Mouse (Mus musculus) hindbrain, embryonic 11.5 days (tissue): ENCODE results near the gene Nmrk2. TPM values are rescaled to one million over a fixed set of nuclear protein-coding genes. Genes with fewer than 3 reads are reported as not detected.

Source experiments
- ATAC-seq: fragments of 200-750 bp; cut with Nextera tagmentation; 2 replicates; pipeline ENCODE4 v1.8.0; 2017; ENCODE audit warnings: mild to moderate bottlenecking, moderate TSS enrichment, moderate library complexity; ENCODE audit not compliant: low FRiP score
- DNase-seq: peaks from one replicate; pipeline ENCODE4 v3.0.0-alpha.2; 2015; ENCODE audit warnings: low spot score
- H3K27ac ChIP-seq: fragments of 300-500 bp; sonication (generic); 2 replicates; pipeline ENCODE4 v1.5.1; 2014; ENCODE audit warnings: mild to moderate bottlenecking, low read depth, low read length
- H3K27me3 ChIP-seq: fragments of 300-500 bp; sonication (generic); 2 replicates; pipeline ENCODE4 v1.6.1; 2014; ENCODE audit warnings: mild to moderate bottlenecking, low read length, moderate library complexity, mixed read lengths; ENCODE audit not compliant: control insufficient read depth, insufficient read depth
- H3K36me3 ChIP-seq: fragments of 300-500 bp; sonication (generic); 2 replicates; pipeline ENCODE4 v1.6.1; 2014; ENCODE audit warnings: mild to moderate bottlenecking, low read length, moderate library complexity, mixed read lengths; ENCODE audit not compliant: control insufficient read depth, insufficient read depth
- H3K4me1 ChIP-seq: fragments of 300-500 bp; sonication (generic); replicated peaks from 2 replicates; pipeline ENCODE4 v1.6.1; 2014; ENCODE audit warnings: low read length, mixed read lengths; ENCODE audit not compliant: control insufficient read depth, insufficient read depth
- H3K4me2 ChIP-seq: fragments of 300-500 bp; sonication (generic); replicated peaks from 2 replicates; pipeline ENCODE4 v1.6.1; 2014; ENCODE audit warnings: mild to moderate bottlenecking, low read depth, low read length
- H3K4me3 ChIP-seq: fragments of 300-500 bp; sonication (generic); 2 replicates; pipeline ENCODE4 v1.5.1; 2014; ENCODE audit warnings: low read depth, low read length
- H3K9ac ChIP-seq: fragments of 300-500 bp; sonication (generic); 2 replicates; pipeline ENCODE4 v1.6.1; 2014; ENCODE audit warnings: low read depth, low read length
- H3K9me3 ChIP-seq: fragments of 300-500 bp; sonication (generic); 2 replicates; pipeline ENCODE4 v1.6.1; 2016; ENCODE audit warnings: low read length; ENCODE audit not compliant: control insufficient read depth
- WGBS: fragments of 180-500 bp; shearing (Covaris S2); extraction: QIAGEN DNeasy Blood & Tissue Kit; methylation state at CpG from one replicate; pipeline ENCODE4 v1.1.7; 2014; 5-methylcytosine and 5-hydroxymethylcytosine counted together
- polyA plus RNA-seq: library from polyadenylated mRNA; unstranded; fragments of >200 nt; fragmentation: Nextera tagmentation; extraction: Ambion mirVana; gene quantifications from 2 replicates; pipeline ENCODE4 v1.2.1, GENCODE M21; 2014

Gene Nmrk2
- polyA plus RNA-seq, 1 experiment from 2014 or later = not detected

DNA sequence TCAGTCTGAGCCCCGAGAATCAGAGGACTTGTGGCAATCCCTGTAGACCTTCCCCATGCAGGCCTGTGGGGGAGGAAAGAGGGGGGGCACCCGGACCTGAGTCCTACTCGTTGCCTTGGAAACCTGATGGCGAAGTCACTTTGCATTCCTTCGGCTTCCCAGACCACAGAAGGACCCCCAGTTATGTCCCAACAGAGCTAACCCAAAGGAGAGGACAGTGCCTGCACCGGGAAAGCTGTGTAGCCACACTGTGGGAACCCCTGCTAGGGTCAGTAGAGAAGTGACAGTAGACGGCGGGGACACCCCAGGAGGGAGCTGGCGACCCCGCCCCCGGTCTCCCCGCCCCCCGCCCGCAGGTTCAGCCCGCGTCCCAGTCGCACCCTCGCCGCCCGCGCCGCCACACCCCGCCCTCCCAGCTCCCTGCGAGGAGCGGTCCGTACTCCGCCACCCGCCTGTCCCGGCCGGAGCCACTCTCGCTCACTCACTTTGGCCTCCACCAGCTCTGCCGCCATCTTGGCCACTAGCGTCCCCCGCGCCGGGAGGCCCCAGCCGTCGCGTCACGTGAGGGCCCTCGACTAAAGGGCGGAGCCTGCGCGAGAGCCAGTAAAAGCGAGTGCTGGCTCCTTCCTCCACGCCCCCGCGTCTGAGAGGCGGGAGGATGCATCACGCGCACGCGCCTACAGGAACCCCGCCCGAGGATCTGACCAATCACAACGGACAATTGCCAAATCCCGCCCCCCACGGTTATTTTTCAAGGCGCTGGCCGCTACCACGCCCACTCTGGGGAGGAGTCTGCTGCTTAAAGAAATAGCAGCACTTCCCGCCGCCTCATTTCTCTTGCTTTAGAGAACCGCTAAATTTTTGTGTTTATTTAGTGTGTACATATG lies 34.4 kb downstream of the Nmrk2 start, which contains the start of gene Pias4:
Gene Pias4 (minus strand): TSS at position 724 of the 887 bp plus-strand sequence.
- 0 out of 2 replicates have a peak, but pooled peaks cover 2% of the 10 kb centered on the region for H3K36me3 ChIP-seq
- H3K9ac ChIP-seq = peak within 1 kb of the TSS; percentile 82
- H3K4me2 ChIP-seq = peak within 1 kb of the TSS; percentile 66
- under 1% methylated on average over 63 of the region's 64 CpGs for WGBS
- peak within 1 kb of the TSS; percentile 95 for H3K4me3 ChIP-seq
- DNase-seq = peak; percentile 100
- peak; percentile 92 for ATAC-seq
- peak within 1 kb of the TSS; percentile 24; the same call in 1 of the 2 replicates for H3K27ac ChIP-seq
- H3K9me3 ChIP-seq = no peaks in the 10 kb centered on the region
- no peaks in the 10 kb centered on the region for H3K27me3 ChIP-seq
- H3K4me1 ChIP-seq = 0 out of 2 replicates have a peak, but pooled peaks cover 3% of the 10 kb centered on the region

DNA sequence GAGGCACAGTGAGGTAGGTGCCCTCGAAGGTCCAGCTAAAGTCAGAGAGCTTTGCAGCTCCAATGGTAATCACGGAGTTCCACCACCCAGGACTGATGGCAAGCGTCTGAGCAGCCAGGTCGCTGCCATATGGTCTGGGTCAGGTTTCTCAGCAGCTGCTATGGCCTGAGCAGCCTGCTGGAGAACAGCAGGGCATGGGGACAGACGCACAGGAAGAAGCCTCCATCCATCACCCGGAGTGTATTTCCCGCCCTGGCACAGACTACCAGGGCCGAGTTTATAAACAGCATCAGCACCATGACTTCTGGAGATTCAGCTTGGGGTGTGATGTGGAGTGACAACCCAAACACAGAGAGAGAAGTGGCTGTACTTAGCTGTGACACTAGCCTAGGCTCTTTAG lies 36.7 kb downstream of the Nmrk2 start:
- H3K9ac ChIP-seq = no peak overlapping the region

DNA sequence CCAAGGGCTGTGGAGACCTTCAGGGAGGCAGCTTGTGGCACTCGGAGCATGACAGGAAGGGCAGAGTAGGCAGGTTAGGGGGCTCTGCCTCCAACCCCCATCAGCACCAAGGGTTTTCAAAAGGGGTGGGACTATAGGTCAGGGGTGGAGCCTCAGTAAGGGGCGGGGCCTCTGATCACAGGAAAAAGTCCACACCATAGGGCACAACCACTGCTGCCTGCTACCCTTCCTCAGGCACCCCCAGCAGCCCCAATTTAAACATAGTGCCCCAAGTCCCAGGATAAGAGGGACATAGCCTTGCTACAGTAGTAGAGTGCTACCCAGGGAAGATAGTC lies 39.6 kb downstream of the Nmrk2 start:
- Histone ChIP-seq H3K4me1 (0 out of 2 replicates have a peak, but pooled peaks cover 3% of the 10 kb centered on the region), H3K9me3 (no peaks in the 10 kb centered on the region), H3K27ac (peak overlapping the region; percentile 58), H3K36me3 (peaks cover 13% of the 10 kb centered on the region; the same call in 1 of the 2 replicates), H3K9ac (no peak overlapping the region), H3K4me2 (no peak overlapping the region), H3K4me3 (no peak overlapping the region), H3K27me3 (no peaks in the 10 kb centered on the region)
- 75% methylated on average over 2 of the region's 2 CpGs for WGBS
- DNase-seq = no peak
- ATAC-seq = 0 out of 2 replicates have a peak, but pooled peaks have one; percentile 7

More for the DNA sequence above, 36.7 kb downstream of the Nmrk2 start:
- peaks cover 8% of the 10 kb centered on the region; the same call in 1 of the 2 replicates for H3K36me3 ChIP-seq
- H3K4me2 ChIP-seq = no peak overlapping the region
- no peaks in the 10 kb centered on the region for H3K27me3 ChIP-seq
- H3K4me3 ChIP-seq = no peak overlapping the region
- WGBS = 78% methylated on average over 8 of the region's 8 CpGs
- H3K4me1 ChIP-seq = 0 out of 2 replicates have a peak, but pooled peaks cover 3% of the 10 kb centered on the region
- H3K27ac ChIP-seq = no peak overlapping the region
- no peak for ATAC-seq
- no peak for DNase-seq
- H3K9me3 ChIP-seq = no peaks in the 10 kb centered on the region

DNA sequence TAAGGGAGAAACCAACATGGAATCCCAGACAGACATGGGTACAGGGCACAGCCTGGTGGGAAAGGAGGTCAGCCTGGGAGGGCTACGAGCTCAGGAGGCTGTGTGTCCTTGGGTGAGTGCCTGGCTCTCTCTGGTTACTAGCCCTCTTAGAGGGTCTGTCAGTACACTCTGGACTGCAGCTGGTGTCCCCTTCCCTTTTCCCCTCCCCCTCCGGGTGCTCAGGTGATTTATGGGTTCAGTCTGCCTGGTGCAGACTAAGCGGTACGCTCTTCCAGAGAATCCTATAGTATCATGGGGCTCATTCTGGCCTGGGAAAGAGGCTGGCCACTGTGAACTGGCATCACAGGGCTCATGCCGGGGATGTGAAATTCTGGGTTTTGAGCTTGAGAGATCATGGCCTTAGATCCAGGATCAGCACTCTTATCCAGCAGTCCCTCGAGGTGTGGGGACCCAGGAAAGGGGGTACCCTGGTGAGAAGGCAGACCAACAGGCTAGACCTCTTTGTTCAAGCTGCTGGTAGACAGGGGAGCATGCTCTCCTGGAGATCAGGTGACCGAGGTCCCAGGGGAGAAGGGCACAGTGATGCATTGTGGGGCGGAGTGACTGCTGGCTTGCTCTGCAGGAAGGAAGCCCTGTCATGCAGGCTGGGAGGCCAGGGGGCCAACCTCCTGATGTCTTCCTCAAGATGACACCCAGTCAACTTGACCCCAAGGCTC lies 40.1 kb downstream of the Nmrk2 start:
- 0 out of 2 replicates have a peak, but pooled peaks cover 1% of the 10 kb centered on the region for H3K4me1 ChIP-seq
- no peaks in the 10 kb centered on the region for H3K9me3 ChIP-seq
- H3K4me2 ChIP-seq = no peak overlapping the region
- H3K9ac ChIP-seq = no peak overlapping the region
- ATAC-seq (peak; percentile 65), DNase-seq (no peak)
- H3K36me3 ChIP-seq = peaks cover 18% of the 10 kb centered on the region; the same call in 1 of the 2 replicates
- WGBS = 88% methylated on average over 8 of the region's 8 CpGs
- no peaks in the 10 kb centered on the region for H3K27me3 ChIP-seq
- peak overlapping the region; percentile 58 for H3K27ac ChIP-seq
- H3K4me3 ChIP-seq = no peak overlapping the region

DNA sequence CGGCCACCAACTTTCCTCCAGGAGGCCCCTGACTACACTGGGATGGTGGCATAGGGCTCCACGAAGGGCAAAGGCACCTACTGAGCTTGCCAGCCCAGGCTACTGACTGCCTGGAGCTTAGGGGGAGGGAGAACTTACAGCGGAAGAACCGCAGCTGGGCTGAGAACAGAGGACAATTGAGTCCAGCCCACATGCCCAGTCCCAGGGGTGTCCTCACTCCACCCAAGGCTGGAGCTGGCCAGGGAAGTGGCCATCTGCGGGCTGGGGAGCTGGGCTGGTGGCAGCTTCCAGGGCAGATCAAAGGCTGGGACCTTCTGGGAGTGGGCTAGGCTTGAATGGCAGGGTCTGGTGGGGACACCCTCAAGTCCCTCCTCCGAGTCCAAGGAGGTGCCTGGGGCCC lies 47.1 kb downstream of the Nmrk2 start:
- H3K4me3 ChIP-seq = no peak overlapping the region
- H3K9ac ChIP-seq = no peak overlapping the region
- H3K4me1 ChIP-seq = no peaks in the 10 kb centered on the region
- WGBS = 87% methylated on average over 6 of the region's 6 CpGs
- no peaks in the 10 kb centered on the region for H3K27me3 ChIP-seq
- peaks cover 26% of the 10 kb centered on the region for H3K36me3 ChIP-seq
- H3K9me3 ChIP-seq = no peaks in the 10 kb centered on the region
- DNase-seq (no peak), ATAC-seq (no peak)
- H3K4me2 ChIP-seq = no peak overlapping the region
- H3K27ac ChIP-seq = no peak overlapping the region

DNA sequence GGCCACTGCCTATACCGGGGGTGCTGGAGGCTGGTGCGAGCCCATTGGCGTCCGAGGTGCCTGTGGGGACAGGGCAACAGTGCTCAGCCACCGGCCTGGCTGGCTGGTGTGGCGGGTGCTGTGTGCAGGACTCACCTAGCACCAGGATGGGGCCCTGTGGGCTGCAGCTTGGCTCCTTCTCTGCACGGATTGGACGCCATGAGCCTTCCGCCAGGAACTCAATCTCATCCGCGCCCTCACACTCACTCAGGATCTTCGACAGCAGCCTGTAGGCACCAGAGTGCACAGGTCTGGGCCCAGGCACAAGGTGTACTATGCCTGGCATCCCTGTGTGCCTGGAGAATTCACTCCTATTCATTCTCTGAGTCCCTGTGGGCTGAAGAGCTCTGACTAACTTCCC lies 47.5 kb downstream of the Nmrk2 start:
- WGBS = 90% methylated on average over 12 of the region's 12 CpGs

DNA sequence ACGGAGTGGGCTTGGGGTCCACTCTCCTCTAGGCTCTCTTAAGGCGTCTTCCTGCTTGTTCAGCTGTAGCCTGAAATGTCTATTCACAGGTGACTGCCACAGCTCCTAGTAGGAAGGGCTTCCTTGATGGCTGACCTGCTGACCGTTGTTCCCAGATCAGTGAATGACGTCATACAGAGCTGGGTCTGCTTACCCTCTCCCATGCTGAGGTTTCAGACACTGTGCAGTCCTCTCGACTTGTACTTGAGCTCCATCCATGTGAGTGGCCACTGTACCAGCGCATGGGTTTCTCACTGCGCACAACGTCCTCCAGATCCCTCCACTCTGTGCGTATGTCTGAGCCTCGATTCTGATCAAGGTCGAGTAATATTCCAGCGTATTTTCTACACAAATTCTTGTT lies 49.2 kb downstream of the Nmrk2 start:
- ATAC-seq = no peak
- no peak overlapping the region for H3K27ac ChIP-seq

More for the DNA sequence above, 47.5 kb downstream of the Nmrk2 start:
- ATAC-seq (no peak), DNase-seq (no peak)
- no peak overlapping the region for H3K4me2 ChIP-seq
- no peak overlapping the region for H3K4me3 ChIP-seq
- no peaks in the 10 kb centered on the region for H3K4me1 ChIP-seq
- no peaks in the 10 kb centered on the region for H3K9me3 ChIP-seq
- no peak overlapping the region for H3K27ac ChIP-seq
- H3K9ac ChIP-seq = no peak overlapping the region
- peaks cover 26% of the 10 kb centered on the region for H3K36me3 ChIP-seq
- H3K27me3 ChIP-seq = no peaks in the 10 kb centered on the region

DNA sequence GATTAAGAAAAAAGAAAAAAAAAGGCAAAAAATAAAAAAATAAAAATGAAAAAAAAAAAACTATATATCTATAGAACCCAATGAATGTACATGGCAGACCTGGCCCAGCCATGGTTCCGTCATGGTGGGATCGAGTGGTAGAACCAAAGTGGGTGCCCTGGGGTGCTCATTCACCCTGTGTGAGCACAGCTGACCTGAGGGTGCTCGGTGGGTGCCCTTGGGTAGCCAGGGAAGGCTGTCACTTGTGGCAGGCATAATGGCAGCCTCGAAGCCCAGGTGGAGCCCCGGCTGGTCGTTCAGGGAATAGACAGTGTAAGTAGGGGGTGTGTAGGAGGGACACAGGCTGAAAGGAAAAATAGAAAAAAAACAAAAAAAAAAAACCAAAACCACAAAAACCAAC lies 50.6 kb downstream of the Nmrk2 start:
- no peak overlapping the region for H3K4me2 ChIP-seq
- no peaks in the 10 kb centered on the region for H3K27me3 ChIP-seq
- DNase-seq (no peak), ATAC-seq (no peak)
- no peak overlapping the region for H3K4me3 ChIP-seq
- no peaks in the 10 kb centered on the region for H3K4me1 ChIP-seq
- no peaks in the 10 kb centered on the region for H3K9me3 ChIP-seq
- 74% methylated on average over 6 of the region's 6 CpGs for WGBS
- no peak overlapping the region for H3K9ac ChIP-seq
- H3K27ac ChIP-seq = no peak overlapping the region
- H3K36me3 ChIP-seq = peaks cover 33% of the 10 kb centered on the region

More for the DNA sequence above, 49.2 kb downstream of the Nmrk2 start:
- H3K4me1 ChIP-seq = no peaks in the 10 kb centered on the region
- WGBS = 74% methylated on average over 12 of the region's 12 CpGs
- H3K36me3 ChIP-seq = peaks cover 32% of the 10 kb centered on the region
- no peak overlapping the region for H3K4me2 ChIP-seq
- no peak overlapping the region for H3K4me3 ChIP-seq
- H3K27me3 ChIP-seq = no peaks in the 10 kb centered on the region
- no peak for DNase-seq
- H3K9me3 ChIP-seq = no peaks in the 10 kb centered on the region
- H3K9ac ChIP-seq = no peak overlapping the region
